Mouse (Mus musculus) right cerebral cortex, adult 2 months (tissue): ENCODE data around the gene Usp17ld.
"Not testable (repeated sequence)": the region's sequence is repeated elsewhere in the genome, so short reads cannot be mapped to it uniquely, and the experiment has no call there.

Experiments used
- DNase-seq, 2 experiments: peaks; one replicate each; pipeline ENCODE4 v3.0.0; 2021 to 2022; ENCODE audit warnings: low spot score in 2 of 2

Gene Usp17ld

DNA sequence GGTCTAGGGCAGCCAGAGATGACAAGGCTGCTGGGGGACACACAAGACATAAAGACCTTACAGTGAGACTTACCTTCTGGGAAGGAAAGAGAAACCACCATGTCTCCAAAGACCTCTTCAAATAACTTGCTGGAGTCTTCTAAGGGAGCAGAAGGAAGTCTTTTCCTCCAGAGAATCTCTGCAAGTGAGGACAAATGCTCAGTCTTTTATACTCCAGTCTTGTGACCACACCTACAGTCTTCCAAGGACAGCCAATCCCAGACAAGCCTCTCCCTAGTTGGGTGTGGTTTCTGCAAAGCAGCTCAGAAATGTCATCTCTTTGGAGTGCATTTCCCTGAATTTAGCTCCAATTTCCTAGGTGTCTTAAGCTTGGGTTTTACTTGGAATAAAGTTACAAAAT lies at the start of gene Usp17ld:
Gene Usp17ld, minus strand, starts transcription at position 101 of the 400 bp plus-strand sequence.
- not testable (repeated sequence) for DNase-seq

GRCm38 (mm10) chr7:103216696-103217095 lies 35.6 kb downstream of the Usp17ld start, which contains the start of gene Olfr594:
TSS of gene Olfr594 (plus strand) at chr7:103216996.
- DNase-seq: no peak

- not testable (repeated sequence) for DNase-seq
These were observed 40.3 kb downstream of the Usp17ld start for GRCm38 (mm10) chr7:103212050-103212449.

DNA sequence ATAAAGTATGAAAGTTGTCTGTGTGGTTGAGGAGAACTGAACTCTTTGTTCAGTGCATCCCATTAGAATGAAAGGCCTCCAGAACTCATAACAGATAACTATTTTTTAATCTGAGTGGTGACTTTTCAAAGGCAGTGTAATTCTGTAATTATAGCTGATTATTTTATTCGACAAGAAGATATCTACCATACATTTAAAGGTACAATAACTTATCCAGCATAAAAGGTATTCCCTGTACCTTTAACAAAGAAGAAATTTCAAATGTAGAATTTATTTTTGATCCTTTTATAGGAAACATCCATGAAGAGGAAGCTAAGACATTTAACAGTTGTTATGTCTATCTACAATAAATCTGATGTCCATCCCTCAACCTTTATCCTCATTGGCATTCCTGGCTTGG lies 40.7 kb downstream of the Usp17ld start, which contains the start of gene Olfr593:
Gene Olfr593, plus strand, starts transcription at position 301 of the 400 bp plus-strand sequence.
- DNase-seq: no peak
